Mouse (Mus musculus) heart, adult 10 weeks (tissue): ENCODE measurements around the gene Pdzrn3. TPM values are rescaled to one million over a fixed set of nuclear protein-coding genes. Genes with fewer than 3 reads are reported as not detected.

Experiments used
- polyA plus RNA-seq: library from polyadenylated mRNA; stranded (reverse); fragments of 350-450 nt; fragmentation: Illumina TruSeq; extraction: RNeasy Lipid Tissue Mini Kit (QIAGEN cat#74804); gene quantifications from one replicate; pipeline ENCODE4 v1.2.3, GENCODE M21; 2014; ENCODE audit warnings: low read depth, low replicate concordance

The Pdzrn3 gene
- polyA plus RNA-seq = 19.7 TPM

DNA sequence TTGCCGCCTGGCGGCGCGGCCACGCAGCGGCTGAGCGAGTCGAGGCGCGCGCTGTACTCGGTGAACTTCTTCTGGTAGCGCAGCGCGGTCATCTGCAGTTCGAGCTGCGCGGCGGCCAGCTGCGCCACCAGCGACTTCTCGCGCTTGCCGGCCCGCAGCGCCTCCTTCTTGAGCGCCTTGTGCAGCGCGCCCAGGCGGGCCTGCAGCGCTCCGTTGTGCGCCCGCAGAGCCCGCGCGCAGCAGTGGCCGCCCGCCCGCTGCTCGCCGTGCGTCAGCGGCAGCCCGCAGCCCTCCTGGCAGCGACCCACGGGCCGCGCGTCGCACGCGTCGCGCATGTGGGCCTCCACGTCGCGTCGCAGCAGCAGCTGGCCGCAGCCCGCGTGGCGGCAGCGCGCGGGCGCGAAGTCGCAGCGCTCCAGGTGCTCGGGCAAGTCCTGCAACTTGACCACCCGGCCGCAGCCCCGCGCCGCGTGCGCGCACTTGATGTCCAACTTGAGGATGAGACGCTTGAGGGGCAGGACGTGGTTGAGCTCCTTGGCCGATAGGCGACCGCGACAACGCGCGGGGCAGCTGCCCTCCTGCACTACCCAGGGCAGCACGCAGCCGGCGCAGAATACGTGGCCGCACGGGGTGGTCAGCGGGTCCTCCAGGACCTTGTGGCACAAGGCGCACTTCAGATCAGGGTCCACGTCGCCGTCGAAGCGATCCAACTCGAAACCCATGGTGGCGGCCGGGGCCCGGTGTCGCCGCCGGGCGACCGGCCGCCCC, at the start of gene Pdzrn3:
TSS of gene Pdzrn3 (minus strand) at position 731 of the 768 bp plus-strand sequence.

